ENCODE assay signal across 9 mouse cellular contexts in genomic region chr5:45220272-45220916, GRCm38 (mm10).
A peak's percentile ranks its signal among the peaks of the same experiment; 100 is the strongest.
DNase-seq lines count a peak whose midpoint lies in the region; ATAC-seq and TF ChIP-seq lines count a peak whose summit lies in the region.
"Had no signal": no experiment of that assay in that cellular context is flagged by ENCODE, and none has a peak within 500 bp of the region (broad histone marks: within the 10 kb centered on the region; RNA-seq: fewer than 3 reads in every experiment).

No protein-coding gene starts in this region.

- TF ChIP-seq CTCF in forebrain, postnatal 0 days (IDR thresholded peaks at IDR 0.05; ENCODE audit: low read depth) = no peak

- peak overlapping the region; percentile 45; the same call in 1 of the 2 replicates for H3K27ac ChIP-seq in forebrain, postnatal 0 days (ENCODE audit: low read depth, low read length)
- H3K27ac ChIP-seq in forebrain, embryonic 12.5 days = no peak overlapping the region
- no peak overlapping the region for H3K27ac ChIP-seq in midbrain, embryonic 14.5 days (replicated peaks; ENCODE audit: low read depth, low read length)
- H3K27ac ChIP-seq in midbrain, embryonic 13.5 days = no peak overlapping the region

- no peaks in the 10 kb centered on the region for H3K36me3 ChIP-seq in forebrain, postnatal 0 days (ENCODE audit: insufficient read depth)
- H3K36me3 ChIP-seq in forebrain, embryonic 12.5 days (replicated peaks) = no peaks in the 10 kb centered on the region
- H3K36me3 ChIP-seq in midbrain, embryonic 14.5 days (ENCODE audit: control insufficient read depth, insufficient read depth, low read length) = no peaks in the 10 kb centered on the region
- no peaks in the 10 kb centered on the region for H3K36me3 ChIP-seq in midbrain, embryonic 13.5 days

- no peaks in the 10 kb centered on the region; the same call in 1 of the 2 replicates for H3K4me1 ChIP-seq in forebrain, postnatal 0 days (ENCODE audit: insufficient read depth)
- H3K4me1 ChIP-seq in forebrain, embryonic 12.5 days = no peaks in the 10 kb centered on the region
- H3K4me1 ChIP-seq in midbrain, embryonic 14.5 days (ENCODE audit: control insufficient read depth, insufficient read depth, low read length) = no peaks in the 10 kb centered on the region
- H3K4me1 ChIP-seq in midbrain, embryonic 13.5 days (replicated peaks) = no peaks in the 10 kb centered on the region

- peak; percentile 87 for ATAC-seq in forebrain, postnatal 0 days
- ATAC-seq in forebrain, embryonic 12.5 days (ENCODE audit: low FRiP score) = no peak
- ATAC-seq in midbrain, embryonic 14.5 days (ENCODE audit: low FRiP score, low TSS enrichment) = no peak
- no peak for ATAC-seq in midbrain, embryonic 13.5 days

- H3K9ac ChIP-seq in forebrain, postnatal 0 days = no peak overlapping the region
- no peak overlapping the region for H3K9ac ChIP-seq in forebrain, embryonic 12.5 days
- H3K9ac ChIP-seq in midbrain, embryonic 14.5 days (replicated peaks; ENCODE audit: low read length) = no peak overlapping the region
- H3K9ac ChIP-seq in midbrain, embryonic 13.5 days (replicated peaks) = no peak overlapping the region

- 42% methylated on average over 6 of the region's 6 CpGs for WGBS in forebrain, postnatal 0 days
- 86% methylated on average over 6 of the region's 6 CpGs for WGBS in forebrain, embryonic 12.5 days
- 70% methylated on average over 6 of the region's 6 CpGs for WGBS in midbrain, embryonic 14.5 days
- WGBS in midbrain, embryonic 13.5 days = 73% methylated on average over 6 of the region's 6 CpGs

- no peaks in the 10 kb centered on the region for H3K9me3 ChIP-seq in forebrain, postnatal 0 days (ENCODE audit: low read length)
- H3K9me3 ChIP-seq in forebrain, embryonic 12.5 days = no peaks in the 10 kb centered on the region
- no peaks in the 10 kb centered on the region for H3K9me3 ChIP-seq in midbrain, embryonic 14.5 days (ENCODE audit: control insufficient read depth, low read length)
- H3K9me3 ChIP-seq in midbrain, embryonic 13.5 days = no peaks in the 10 kb centered on the region

- H3K4me2 ChIP-seq in forebrain, postnatal 0 days (ENCODE audit: low read depth) = no peak overlapping the region
- H3K4me2 ChIP-seq in forebrain, embryonic 12.5 days = no peak overlapping the region
- H3K4me2 ChIP-seq in midbrain, embryonic 14.5 days (ENCODE audit: low read length) = no peak overlapping the region
- no peak overlapping the region for H3K4me2 ChIP-seq in midbrain, embryonic 13.5 days (replicated peaks)

- no peak overlapping the region for H3K4me3 ChIP-seq in forebrain, postnatal 0 days (ENCODE audit: low read depth, low read length)
- H3K4me3 ChIP-seq in forebrain, embryonic 12.5 days (replicated peaks) = no peak overlapping the region
- no peak overlapping the region for H3K4me3 ChIP-seq in midbrain, embryonic 14.5 days (replicated peaks; ENCODE audit: low read depth, low read length)
- no peak overlapping the region for H3K4me3 ChIP-seq in midbrain, embryonic 13.5 days (replicated peaks)

- DNase-seq in forebrain, postnatal 0 days = peak; percentile 63
- peak; percentile 46 for DNase-seq in midbrain, embryonic 14.5 days
- peak; percentile 31 for DNase-seq in layer of hippocampus, adult 9-10 months (ENCODE audit: low spot score)
- DNase-seq in right cerebral cortex, postnatal 25 days = peak; percentile 41
- no peak for DNase-seq in embryo, embryonic 9.5 days (ENCODE audit: extremely low spot score)
- no peak for DNase-seq in cerebellum, postnatal 36 days
- DNase-seq: cerebellum, adult 11-12 months had no signal

- H3K27me3 ChIP-seq in forebrain, postnatal 0 days (ENCODE audit: insufficient read depth, low read length) = no peaks in the 10 kb centered on the region
- H3K27me3 ChIP-seq in forebrain, embryonic 12.5 days = no peaks in the 10 kb centered on the region
- H3K27me3 ChIP-seq in midbrain, embryonic 14.5 days (ENCODE audit: control insufficient read depth, insufficient read depth, low read length) = no peaks in the 10 kb centered on the region
- no peaks in the 10 kb centered on the region for H3K27me3 ChIP-seq in midbrain, embryonic 13.5 days

Comparison
In these comparisons a context has a peak if more than half of its experiments do, and no peak if none do; other contexts are left out.
1. DNase-seq: peak in forebrain, postnatal 0 days (single experiment), midbrain, embryonic 14.5 days (single experiment), layer of hippocampus, adult 9-10 months (single experiment) and right cerebral cortex, postnatal 25 days (single experiment); none in embryo, embryonic 9.5 days (single experiment) and cerebellum, postnatal 36 days (0 of 2).